Mouse (Mus musculus) ES-Bruce4 (cell line): ENCODE data around the gene Usp47. TPM values are rescaled to one million over a fixed set of nuclear protein-coding genes. Genes with fewer than 3 reads are reported as not detected.

ENCODE experiments used
- H3K27ac ChIP-seq: 2 replicates; pipeline ENCODE4 v1.5.1; 2012; ENCODE audit warnings: low read length, inconsistent platforms; ENCODE audit not compliant: insufficient read depth
- H3K27me3 ChIP-seq: 2 replicates; pipeline ENCODE4 v1.6.1; 2012; ENCODE audit warnings: mild to moderate bottlenecking, low read length, inconsistent platforms; ENCODE audit not compliant: control insufficient read depth, poor library complexity, insufficient read depth, severe bottlenecking
- H3K36me3 ChIP-seq: 2 replicates; pipeline ENCODE4 v1.6.1; 2012; ENCODE audit warnings: inconsistent platforms, mild to moderate bottlenecking, low read length, moderate library complexity; ENCODE audit not compliant: control insufficient read depth, poor library complexity, insufficient read depth, severe bottlenecking
- H3K4me1 ChIP-seq: one replicate; pipeline ENCODE4 v1.8.1; 2011; ENCODE audit warnings: low read length; ENCODE audit not compliant: control insufficient read depth, insufficient read depth
- H3K4me3 ChIP-seq: 2 replicates; pipeline ENCODE4 v1.5.1; 2011; ENCODE audit warnings: low read depth, mild to moderate bottlenecking, low read length
- H3K9ac ChIP-seq: 2 replicates; pipeline ENCODE4 v1.6.1; 2012; ENCODE audit warnings: low read depth, mild to moderate bottlenecking, inconsistent platforms; ENCODE audit not compliant: poor library complexity, severe bottlenecking
- H3K9me3 ChIP-seq: replicated peaks from 2 replicates; pipeline ENCODE4 v1.6.1; 2012; ENCODE audit warnings: mild to moderate bottlenecking, low read length, inconsistent platforms; ENCODE audit not compliant: control insufficient read depth, poor library complexity, insufficient read depth, severe bottlenecking
- CTCF ChIP-seq: IDR thresholded peaks from one replicate; pipeline ENCODE4 v1.8.1; 2011; ENCODE audit warnings: low read depth, low read length
- EP300 ChIP-seq: IDR thresholded peaks from 2 replicates; pipeline ENCODE4 v1.6.1; 2011; ENCODE audit warnings: low read depth, low read length; ENCODE audit not compliant: insufficient read depth
- POLR2A ChIP-seq: IDR thresholded peaks from one replicate; pipeline ENCODE4 v1.8.1; 2011; ENCODE audit warnings: low read length; ENCODE audit not compliant: insufficient read depth
- polyA plus RNA-seq: library from polyadenylated mRNA; stranded (reverse); fragments of >200 nt; gene quantifications from 2 replicates; pipeline ENCODE4 v1.2.4, GENCODE M21; 2011; ENCODE audit warnings: low read depth; ENCODE audit not compliant: missing spikeins, insufficient read depth, insufficient read length

Gene Usp47
- polyA plus RNA-seq, 1 experiment = 63.3 TPM

DNA sequence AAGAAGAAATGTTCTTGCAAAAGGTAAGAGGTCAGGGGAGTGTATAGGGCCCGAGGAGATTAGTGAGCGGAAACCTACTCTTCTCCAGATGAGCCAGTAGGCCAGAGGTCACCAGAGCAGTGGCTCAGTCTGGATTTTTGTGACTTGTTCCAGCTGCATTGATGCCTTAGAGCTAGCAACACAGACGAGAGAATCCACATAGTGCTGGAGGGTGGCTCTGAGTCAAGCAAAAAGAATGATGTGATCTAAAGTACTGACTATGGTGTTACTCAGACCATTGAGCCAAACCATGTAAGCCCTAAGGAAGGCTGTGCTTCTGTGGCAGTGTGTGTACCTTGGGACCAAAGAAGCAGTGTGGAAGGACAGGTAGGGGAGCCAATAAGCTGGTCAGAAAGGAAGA is 36.4 kb upstream of the Usp47 start:
- Histone ChIP-seq H3K4me3 (no peak overlapping the region), H3K27me3 (no peaks in the 10 kb centered on the region), H3K36me3 (no peaks in the 10 kb centered on the region), H3K9ac (no peak overlapping the region), H3K4me1 (no peaks in the 10 kb centered on the region), H3K9me3 (no peaks in the 10 kb centered on the region), H3K27ac (no peak overlapping the region)
- TF ChIP-seq POLR2A (no peak), CTCF (no peak), EP300 (no peak)

DNA sequence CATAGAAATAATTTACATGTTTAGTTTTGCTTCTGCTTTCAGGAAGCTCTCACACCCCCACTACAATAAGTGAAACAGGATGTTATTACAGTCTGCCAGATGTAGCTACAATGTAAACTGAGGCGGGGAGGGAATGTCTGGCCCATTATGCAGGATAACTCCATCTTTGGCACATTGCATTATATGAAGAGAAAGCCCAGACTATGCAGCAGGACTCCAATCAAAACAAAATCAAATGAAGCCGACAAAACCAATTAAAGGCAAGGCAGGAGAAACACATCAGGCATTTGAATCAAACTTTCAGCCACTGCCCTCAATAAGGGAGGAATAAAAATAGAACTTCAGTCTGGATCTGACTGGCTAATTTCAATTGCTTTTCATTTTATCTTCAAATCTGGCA is 25.9 kb upstream of the Usp47 start:
- Histone ChIP-seq H3K9ac (no peak overlapping the region), H3K27me3 (no peaks in the 10 kb centered on the region), H3K27ac (no peak overlapping the region), H3K9me3 (peaks cover 5% of the 10 kb centered on the region), H3K4me3 (no peak overlapping the region), H3K4me1 (no peaks in the 10 kb centered on the region), H3K36me3 (no peaks in the 10 kb centered on the region)
- TF ChIP-seq POLR2A = no peak

DNA sequence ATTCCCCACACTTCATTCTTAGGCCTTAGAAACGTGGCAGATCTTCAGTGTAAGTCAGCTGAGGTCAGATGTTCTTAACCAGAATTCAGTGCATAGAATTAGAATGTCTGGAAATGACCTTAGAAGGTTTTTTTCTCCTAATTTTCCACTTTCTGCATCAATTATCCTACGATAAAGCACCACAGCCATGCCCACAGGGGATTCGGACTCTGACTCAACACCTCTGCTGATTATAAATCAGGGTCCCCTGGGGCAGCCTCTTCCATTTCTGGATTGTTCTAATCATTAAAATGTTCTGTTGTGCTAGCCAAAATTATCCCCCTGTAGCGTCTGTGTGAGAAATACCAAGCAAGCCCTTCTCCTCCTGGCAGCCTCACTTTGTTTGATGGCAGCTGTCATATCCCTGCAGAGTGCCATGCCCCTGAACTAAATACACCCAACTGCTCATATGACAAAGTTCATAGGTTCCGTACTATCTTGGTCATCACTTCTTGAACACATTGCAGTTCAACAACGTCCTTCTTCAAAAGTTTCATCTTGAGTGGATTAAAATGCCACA is 24.8 kb upstream of the Usp47 start:
- Histone ChIP-seq H3K27me3 (no peaks in the 10 kb centered on the region), H3K27ac (no peak overlapping the region), H3K4me1 (no peaks in the 10 kb centered on the region), H3K4me3 (no peak overlapping the region), H3K36me3 (no peaks in the 10 kb centered on the region), H3K9me3 (peaks cover 5% of the 10 kb centered on the region), H3K9ac (no peak overlapping the region)
- TF ChIP-seq POLR2A (no peak), CTCF (no peak), EP300 (no peak)

DNA sequence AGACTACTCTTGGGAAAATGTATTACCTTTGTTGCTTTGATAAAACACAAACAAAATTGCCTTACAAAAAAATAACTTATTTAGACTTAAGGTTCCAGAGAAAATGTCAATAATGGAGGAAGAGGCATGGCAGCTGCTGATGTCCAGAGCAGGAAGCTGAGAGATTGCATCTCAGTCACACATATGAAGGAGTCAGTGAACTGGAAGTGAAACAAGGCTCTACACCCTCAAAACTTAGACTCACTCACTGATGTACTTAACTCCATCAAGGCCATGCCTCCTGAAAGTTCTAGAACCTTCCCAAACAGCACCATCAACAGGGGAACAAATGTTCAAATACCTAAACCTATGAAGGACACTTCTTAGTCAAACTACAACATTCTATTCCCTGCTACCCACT is 23.9 kb upstream of the Usp47 start:
- TF ChIP-seq CTCF = no peak
- TF ChIP-seq POLR2A = no peak
- no peak for TF ChIP-seq EP300

DNA sequence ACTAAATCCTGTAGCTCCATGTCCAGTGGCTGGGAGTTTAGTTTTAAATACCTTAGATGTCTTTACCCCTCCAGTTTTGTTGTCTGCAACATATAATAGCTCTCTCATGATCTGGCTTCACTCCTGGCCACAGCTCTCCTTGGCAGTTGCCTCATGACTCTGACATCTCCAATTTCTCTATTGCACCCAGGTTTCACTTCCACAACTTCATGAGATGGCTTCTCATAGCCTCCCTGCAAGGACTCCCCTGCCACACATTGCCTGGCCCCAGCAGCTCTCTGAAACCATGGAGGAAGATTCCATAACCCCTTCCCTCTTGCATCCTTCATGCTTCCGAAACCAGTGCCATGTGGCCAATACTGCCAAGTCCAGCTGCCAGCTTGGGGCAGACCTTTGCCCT is 23.1 kb upstream of the Usp47 start:
- Histone ChIP-seq H3K4me1 (no peaks in the 10 kb centered on the region), H3K36me3 (no peaks in the 10 kb centered on the region), H3K27ac (no peak overlapping the region), H3K4me3 (no peak overlapping the region), H3K27me3 (no peaks in the 10 kb centered on the region), H3K9me3 (peaks cover 5% of the 10 kb centered on the region), H3K9ac (no peak overlapping the region)
- TF ChIP-seq POLR2A (no peak), CTCF (no peak), EP300 (no peak)

More for the DNA sequence above, 23.9 kb upstream of the Usp47 start:
- Histone ChIP-seq H3K27me3 (no peaks in the 10 kb centered on the region), H3K27ac (no peak overlapping the region), H3K9ac (no peak overlapping the region), H3K36me3 (no peaks in the 10 kb centered on the region), H3K4me3 (no peak overlapping the region), H3K9me3 (peaks cover 5% of the 10 kb centered on the region), H3K4me1 (no peaks in the 10 kb centered on the region)

DNA sequence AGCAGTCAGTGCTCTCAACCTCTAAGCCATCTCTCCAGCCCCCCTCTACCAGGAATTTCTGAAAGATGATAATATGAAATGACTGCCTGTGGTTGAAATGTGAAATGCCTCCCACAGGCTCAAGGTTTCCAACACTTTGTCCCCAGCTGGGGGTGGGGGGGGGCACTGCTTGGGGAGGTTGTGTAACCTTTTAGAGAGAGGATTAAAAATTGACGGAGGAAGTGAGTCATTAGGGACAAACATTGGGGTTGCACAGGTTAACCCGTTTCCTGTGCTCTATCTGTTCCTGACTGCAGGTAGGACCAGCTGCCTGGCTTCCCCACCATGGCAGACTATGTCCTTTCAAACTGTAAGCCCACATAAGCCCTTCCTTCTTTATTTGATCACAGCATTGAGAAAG is 12.8 kb upstream of the Usp47 start:
- Histone ChIP-seq H3K9ac (no peak overlapping the region), H3K4me1 (no peaks in the 10 kb centered on the region), H3K36me3 (no peaks in the 10 kb centered on the region), H3K27ac (no peak overlapping the region), H3K9me3 (no peaks in the 10 kb centered on the region), H3K27me3 (no peaks in the 10 kb centered on the region), H3K4me3 (no peak overlapping the region)
- no peak for TF ChIP-seq CTCF
- TF ChIP-seq EP300 = no peak
- no peak for TF ChIP-seq POLR2A
